Comparison of ENCODE assay signal across 17 mouse cellular contexts in the genomic region with DNA sequence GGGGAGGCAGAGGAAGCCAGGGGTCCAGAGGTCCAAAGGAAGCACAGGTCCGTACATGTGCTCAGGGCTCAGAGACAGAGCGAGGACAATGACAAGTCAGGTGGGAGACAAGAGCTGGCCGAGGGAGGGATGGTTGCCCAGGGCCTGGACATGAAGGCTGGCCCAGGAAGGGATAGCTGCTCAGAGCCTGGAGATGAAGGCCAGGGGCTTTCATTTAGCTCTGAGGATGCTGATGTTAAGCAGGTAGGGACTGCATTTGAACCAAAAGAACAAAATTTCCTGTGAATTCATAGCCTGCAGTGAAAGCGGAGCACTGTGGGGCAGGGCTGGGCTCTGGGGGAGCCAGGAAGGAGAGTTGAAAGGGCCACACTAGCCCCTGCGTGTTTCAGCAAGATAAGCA. TPM values are rescaled to one million over a fixed set of nuclear protein-coding genes. Genes with fewer than 3 reads are reported as not detected.
A peak's percentile ranks its signal among the peaks of the same experiment; 100 is the strongest.
DNase-seq lines count a peak whose midpoint lies in the region; ATAC-seq and TF ChIP-seq lines count a peak whose summit lies in the region.
"Had no signal": no experiment of that assay in that cellular context is flagged by ENCODE, and none has a peak within 500 bp of the region (broad histone marks: within the 10 kb centered on the region; RNA-seq: fewer than 3 reads in every experiment).

No protein-coding gene starts in this region.

- H3K27ac ChIP-seq in heart, embryonic 10.5 days, result peak overlapping the region; percentile 31
- H3K27ac ChIP-seq in limb, embryonic 12.5 days, result no peak overlapping the region
- no peak overlapping the region; the same call in 1 of the 2 replicates for H3K27ac ChIP-seq in limb, embryonic 10.5 days
- H3K27ac ChIP-seq in intestine, embryonic 14.5 days (ENCODE audit: low read depth), result no peak overlapping the region
- H3K27ac ChIP-seq in small intestine, adult 2 months (ENCODE audit: insufficient read depth, low read depth, low read length), result peak overlapping the region; percentile 47
- H3K27ac ChIP-seq: lung, embryonic 15.5 days had no signal

- H3K9me3 ChIP-seq in heart, embryonic 10.5 days, result no peaks in the 10 kb centered on the region
- no peaks in the 10 kb centered on the region for H3K9me3 ChIP-seq in limb, embryonic 12.5 days
- no peaks in the 10 kb centered on the region for H3K9me3 ChIP-seq in limb, embryonic 10.5 days (replicated peaks)
- H3K9me3 ChIP-seq in intestine, embryonic 14.5 days (ENCODE audit: control insufficient read depth, low read length), result no peaks in the 10 kb centered on the region
- H3K9me3 ChIP-seq: lung, embryonic 15.5 days had no signal

- no peak for ATAC-seq in limb, embryonic 12.5 days (ENCODE audit: insufficient number of reproducible peaks, insufficient read depth, low FRiP score, low TSS enrichment, low read depth)
- no peak for ATAC-seq in intestine, embryonic 14.5 days (replicated peaks; ENCODE audit: low FRiP score, low TSS enrichment, low read depth)
- ATAC-seq: forebrain, embryonic 14.5 days; Patski had no signal

- peaks cover 32% of the 10 kb centered on the region for H3K27me3 ChIP-seq in heart, embryonic 10.5 days (ENCODE audit: insufficient read depth, poor library complexity, severe bottlenecking)
- peaks cover 28% of the 10 kb centered on the region for H3K27me3 ChIP-seq in limb, embryonic 12.5 days
- peaks cover 48% of the 10 kb centered on the region for H3K27me3 ChIP-seq in limb, embryonic 10.5 days (ENCODE audit: low read depth, poor library complexity, severe bottlenecking)
- no peaks in the 10 kb centered on the region for H3K27me3 ChIP-seq in intestine, embryonic 14.5 days (replicated peaks; ENCODE audit: control insufficient read depth, insufficient read depth, low read length)
- H3K27me3 ChIP-seq in small intestine, adult 2 months (ENCODE audit: control insufficient read depth, insufficient read depth, low read length), result peaks cover 11% of the 10 kb centered on the region
- H3K27me3 ChIP-seq: Patski had no signal

- H3K36me3 ChIP-seq in heart, embryonic 10.5 days, result no peaks in the 10 kb centered on the region
- H3K36me3 ChIP-seq in limb, embryonic 12.5 days, result no peaks in the 10 kb centered on the region
- no peaks in the 10 kb centered on the region for H3K36me3 ChIP-seq in limb, embryonic 10.5 days
- 0 out of 2 replicates have a peak, but pooled peaks cover 12% of the 10 kb centered on the region for H3K36me3 ChIP-seq in intestine, embryonic 14.5 days (ENCODE audit: control insufficient read depth, insufficient read depth, low read length)
- H3K36me3 ChIP-seq in small intestine, adult 2 months (ENCODE audit: control insufficient read depth, insufficient read depth, low read length), result no peaks in the 10 kb centered on the region
- H3K36me3 ChIP-seq: lung, embryonic 15.5 days had no signal

- no peak overlapping the region for H3K4me2 ChIP-seq in limb, embryonic 12.5 days
- H3K4me2 ChIP-seq in intestine, embryonic 14.5 days (ENCODE audit: low read length), result peak overlapping the region; percentile 72
- H3K4me2 ChIP-seq: lung, embryonic 15.5 days had no signal

- TF ChIP-seq CTCF in small intestine, adult 2 months (IDR thresholded peaks at IDR 0.05; ENCODE audit: extremely low read depth, insufficient read length, insufficient replicate concordance, low read depth, low read length), result no peak

- 62% methylated on average over 5 of the region's 5 CpGs for WGBS in heart, embryonic 10.5 days
- 77% methylated on average over 5 of the region's 5 CpGs for WGBS in limb, embryonic 12.5 days
- 78% methylated on average over 5 of the region's 5 CpGs for WGBS in limb, embryonic 10.5 days
- WGBS in intestine, embryonic 14.5 days, result 67% methylated on average over 5 of the region's 5 CpGs
- 74% methylated on average over 5 of the region's 5 CpGs for WGBS in small intestine, adult 2 months

- 0 out of 2 replicates have a peak overlapping the region, but pooled peaks have one; percentile 23 for H3K9ac ChIP-seq in limb, embryonic 12.5 days (replicated peaks)
- H3K9ac ChIP-seq in intestine, embryonic 14.5 days (ENCODE audit: low read length), result no peak overlapping the region
- H3K9ac ChIP-seq: lung, embryonic 15.5 days had no signal

- TF ChIP-seq POLR2A in small intestine, adult 2 months (IDR thresholded peaks at IDR 0.05; ENCODE audit: low read depth, low read length), result no peak

- no peak for DNase-seq in heart, embryonic 10.5 days (ENCODE audit: low spot score)
- DNase-seq in heart, adult 8-10 months (ENCODE audit: low spot score), result no peak
- no peak for DNase-seq in limb, embryonic 10.5 days (ENCODE audit: low spot score)
- DNase-seq in intestine, embryonic 14.5 days (ENCODE audit: low spot score), result no peak
- DNase-seq in embryo, embryonic 9.5 days (ENCODE audit: extremely low spot score), result no peak
- DNase-seq in gastrocnemius, postnatal 25 days, result no peak
- DNase-seq: adrenal gland, postnatal 10 days; cerebellum, adult 11 months; embryo, embryonic 11 days; layer of hippocampus, postnatal 36 days had no signal

- peaks cover 58% of the 10 kb centered on the region for H3K4me1 ChIP-seq in heart, embryonic 10.5 days
- peaks cover 35% of the 10 kb centered on the region for H3K4me1 ChIP-seq in limb, embryonic 12.5 days (replicated peaks)
- peaks cover 63% of the 10 kb centered on the region for H3K4me1 ChIP-seq in limb, embryonic 10.5 days
- H3K4me1 ChIP-seq in intestine, embryonic 14.5 days (replicated peaks; ENCODE audit: control insufficient read depth, insufficient read depth, low read length), result peaks cover 14% of the 10 kb centered on the region
- peaks cover 10% of the 10 kb centered on the region for H3K4me1 ChIP-seq in small intestine, adult 2 months (ENCODE audit: control insufficient read depth, insufficient read depth, insufficient read length, low read length)

- H3K4me3 ChIP-seq in heart, embryonic 10.5 days, result no peak overlapping the region
- no peak overlapping the region for H3K4me3 ChIP-seq in limb, embryonic 12.5 days (replicated peaks)
- H3K4me3 ChIP-seq in limb, embryonic 10.5 days, result no peak overlapping the region
- H3K4me3 ChIP-seq in intestine, embryonic 14.5 days (ENCODE audit: low read depth, low read length), result no peak overlapping the region
- peak overlapping the region; percentile 48 for H3K4me3 ChIP-seq in small intestine, adult 2 months (ENCODE audit: low read depth, low read length)
- H3K4me3 ChIP-seq: lung, embryonic 15.5 days had no signal

RNA-seq across cellular contexts. Expression of a gene that starts 3.2 kb away (rescaled TPM):
- 4.8 and 7.3 TPM in 2 replicates for polyA plus RNA-seq in heart, embryonic 10.5 days (2016; fragmentation: Nextera tagmentation; extraction: Ambion mirVana)
- 10 to 100 TPM in 3 of 4 experiments, 1 to 10 TPM in 1; 7.7 to 17.3 (median 12.2) TPM for total RNA-seq in heart, adult 8-10 months (2022)
- polyA plus RNA-seq in limb, embryonic 12.5 days (2016; fragmentation: Nextera tagmentation; extraction: Ambion mirVana), result 2.3 and 4.6 TPM in 2 replicates
- polyA plus RNA-seq in limb, embryonic 10.5 days (2016; fragmentation: Nextera tagmentation; extraction: Ambion mirVana), result 2.8 and 3.6 TPM in 2 replicates
- 13.0 and 14.9 TPM in 2 replicates for polyA plus RNA-seq in intestine, embryonic 14.5 days (2014; fragmentation: Nextera tagmentation; extraction: Ambion mirVana)
- 10.5 and 17.7 TPM in 2 replicates for polyA plus RNA-seq in small intestine, adult 2 months (2012; rRNA removed)
- total RNA-seq in gastrocnemius, postnatal 25 days (2021), result 1 to 10 TPM; 4.9 to 5.0 TPM
- total RNA-seq: granulocyte monocyte progenitor cell, adult 5-6 weeks had no signal

RNA-seq across cellular contexts. Expression of a gene that starts 52.1 kb away (rescaled TPM):
- not detected in 2 replicates for polyA plus RNA-seq in heart, embryonic 10.5 days (2016; fragmentation: Nextera tagmentation; extraction: Ambion mirVana)
- total RNA-seq in heart, adult 8-10 months (2022), result under 1 TPM in 3 of 4 experiments, not detected in 1; 0.12 to 0.20 (median 0.16) TPM
- 0.08 TPM in 1 of 2 replicates, not detected in the other for polyA plus RNA-seq in limb, embryonic 12.5 days (2016; fragmentation: Nextera tagmentation; extraction: Ambion mirVana)
- 0.05 TPM in 1 of 2 replicates, not detected in the other for polyA plus RNA-seq in limb, embryonic 10.5 days (2016; fragmentation: Nextera tagmentation; extraction: Ambion mirVana)
- not detected in 2 replicates for polyA plus RNA-seq in intestine, embryonic 14.5 days (2014; fragmentation: Nextera tagmentation; extraction: Ambion mirVana)
- polyA plus RNA-seq in small intestine, adult 2 months (2012; rRNA removed), result not detected in 2 replicates
- under 1 TPM in 1 of 2 experiments, not detected in 1; 0.15 TPM for total RNA-seq in gastrocnemius, postnatal 25 days (2021)
- total RNA-seq: granulocyte monocyte progenitor cell, adult 5-6 weeks; layer of hippocampus, postnatal 36 days had no signal
- polyA plus RNA-seq: C2C12; lung, embryonic 15.5 days; Patski had no signal

Comparison
In these comparisons a context has a peak if more than half of its experiments do, and no peak if none do; other contexts are left out.
1. H3K27ac ChIP-seq: peak in heart, embryonic 10.5 days (single experiment) and small intestine, adult 2 months (single experiment); none in limb, embryonic 12.5 days (single experiment), limb, embryonic 10.5 days (single experiment) and intestine, embryonic 14.5 days (single experiment).